Mouse (Mus musculus): Measurements from ENCODE around the gene Celf2. TPM values are rescaled to one million over a fixed set of nuclear protein-coding genes. Genes with fewer than 3 reads are reported as not detected.

The Celf2 gene
- polyA plus RNA-seq, 1 experiment: 231 TPM

DNA sequence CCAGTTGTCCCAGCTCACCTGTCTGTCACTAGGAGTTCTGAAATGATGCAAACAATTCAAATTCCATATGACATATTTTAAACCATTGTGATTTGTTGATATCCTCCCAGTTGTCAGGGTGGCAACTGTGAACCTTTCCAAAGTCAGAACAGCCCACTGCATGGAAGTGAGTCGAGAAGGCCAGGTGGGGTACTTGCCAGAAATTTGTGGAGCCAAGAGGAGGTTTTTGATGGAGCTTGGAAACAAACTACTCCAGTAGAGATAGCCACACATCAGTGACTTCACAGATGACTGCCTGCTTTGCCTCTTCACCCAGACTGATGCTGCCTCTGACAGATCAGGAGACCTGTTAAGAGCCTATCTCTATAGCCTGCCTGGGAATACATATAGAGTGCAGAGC, 287.5 kb downstream of the Celf2 start:
- DNase-seq (ENCODE audit: extremely low spot score in 1 of 2, low spot score in 1 of 2): no peak

- DNase-seq (ENCODE audit: extremely low spot score in 1 of 2, low spot score in 1 of 2): no peak
These were observed 291.3 kb downstream of the Celf2 start for GRCm38 (mm10) chr2:7218101-7218500.

DNA sequence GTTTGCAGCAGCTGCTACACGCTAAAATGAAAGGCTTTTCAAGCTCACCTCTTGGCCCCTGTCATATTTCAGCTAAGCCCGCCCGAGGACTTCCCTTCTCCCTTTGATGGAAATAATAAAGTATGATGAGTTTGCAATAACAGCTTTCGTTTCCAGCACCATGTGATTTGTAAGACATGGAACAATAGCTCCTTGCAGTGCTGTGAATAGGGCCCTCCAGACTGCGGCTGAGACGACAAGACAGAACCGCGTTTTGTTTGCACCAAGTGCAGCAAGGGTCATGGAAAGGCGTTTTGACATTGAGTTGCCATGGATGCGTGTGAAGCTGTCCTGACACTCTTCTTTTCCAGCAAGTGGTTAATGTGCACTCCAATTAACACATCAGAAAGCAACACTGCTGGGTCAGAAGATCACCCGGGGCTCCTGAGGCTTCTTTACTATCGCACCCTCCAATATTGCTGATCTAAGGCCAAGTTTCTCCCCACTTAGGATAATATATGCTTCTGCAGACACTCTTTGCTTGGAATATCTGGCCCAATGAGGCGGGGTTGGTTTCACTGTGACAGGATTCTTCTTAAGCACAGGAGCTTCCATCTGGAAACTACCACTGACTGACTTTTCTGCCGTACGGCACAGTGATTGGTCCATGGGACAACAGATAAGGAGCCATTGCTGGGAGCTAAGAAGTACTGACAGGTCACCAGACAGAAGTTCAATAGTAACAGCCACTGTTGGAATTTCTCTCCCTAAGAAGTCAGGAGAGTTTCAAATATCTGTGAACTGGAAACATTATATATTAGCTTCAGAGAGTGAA, 301.5 kb downstream of the Celf2 start:
- no peak for DNase-seq (ENCODE audit: extremely low spot score in 1 of 2, low spot score in 1 of 2)

- DNase-seq (ENCODE audit: extremely low spot score in 1 of 2, low spot score in 1 of 2): no peak
These were observed 315.9 kb downstream of the Celf2 start for GRCm38 (mm10) chr2:7193413-7193812.

- no peak for DNase-seq (ENCODE audit: extremely low spot score in 1 of 2, low spot score in 1 of 2)
These were observed 330.2 kb downstream of the Celf2 start for GRCm38 (mm10) chr2:7179186-7179585.

- DNase-seq (ENCODE audit: extremely low spot score in 1 of 2, low spot score in 1 of 2): no peak
These were observed 335.9 kb downstream of the Celf2 start for GRCm38 (mm10) chr2:7173271-7174064.

DNA sequence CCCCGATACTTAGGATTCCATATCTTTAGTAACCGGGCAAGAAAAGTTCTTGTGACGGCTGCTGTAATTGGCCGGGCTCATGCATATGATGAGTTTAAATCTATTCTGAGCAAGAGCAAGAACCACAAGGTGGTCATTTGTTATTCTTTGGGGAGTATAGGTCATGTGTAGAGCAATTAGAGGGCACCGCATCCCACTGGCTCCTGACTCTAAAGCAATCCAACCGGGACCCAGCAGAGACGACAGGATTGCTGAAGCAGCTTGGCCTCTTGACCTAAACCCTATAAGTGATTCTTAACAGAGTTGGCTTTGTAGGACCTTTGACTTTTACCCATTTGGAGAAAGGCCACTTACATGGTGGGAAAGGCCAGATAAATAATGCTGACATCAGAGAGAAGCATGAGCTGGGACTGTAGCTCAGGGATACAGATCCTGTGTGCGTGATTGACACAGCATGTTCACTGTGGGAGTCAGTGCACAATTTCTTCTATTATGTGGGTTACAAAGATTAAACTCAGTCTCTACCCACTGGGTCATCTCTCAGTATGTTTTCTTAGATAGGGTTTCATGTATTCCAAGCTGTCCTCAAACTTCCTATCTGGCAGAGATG, 338.2 kb downstream of the Celf2 start:
- no peak for DNase-seq (ENCODE audit: extremely low spot score in 1 of 2, low spot score in 1 of 2)

DNA sequence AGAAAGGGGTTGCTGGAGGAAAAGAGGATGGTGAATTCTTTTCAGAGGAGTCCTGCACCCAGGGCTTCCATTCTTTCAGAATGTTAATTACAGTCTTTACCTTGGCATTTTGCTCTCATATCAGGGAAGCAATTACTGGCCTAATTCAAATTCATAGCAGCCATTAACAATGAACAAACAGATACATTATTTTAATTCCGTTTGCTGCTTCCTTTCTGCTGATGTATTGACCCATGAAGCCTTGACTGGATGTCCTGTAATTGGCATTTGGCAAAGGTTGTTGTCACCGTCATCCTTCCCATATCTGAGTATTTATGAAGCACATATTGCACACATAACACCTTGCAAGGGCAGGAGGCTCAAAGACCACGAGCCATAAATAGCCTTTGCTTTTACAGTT, 343.6 kb downstream of the Celf2 start:
- DNase-seq (ENCODE audit: extremely low spot score in 1 of 2, low spot score in 1 of 2): no peak

DNA sequence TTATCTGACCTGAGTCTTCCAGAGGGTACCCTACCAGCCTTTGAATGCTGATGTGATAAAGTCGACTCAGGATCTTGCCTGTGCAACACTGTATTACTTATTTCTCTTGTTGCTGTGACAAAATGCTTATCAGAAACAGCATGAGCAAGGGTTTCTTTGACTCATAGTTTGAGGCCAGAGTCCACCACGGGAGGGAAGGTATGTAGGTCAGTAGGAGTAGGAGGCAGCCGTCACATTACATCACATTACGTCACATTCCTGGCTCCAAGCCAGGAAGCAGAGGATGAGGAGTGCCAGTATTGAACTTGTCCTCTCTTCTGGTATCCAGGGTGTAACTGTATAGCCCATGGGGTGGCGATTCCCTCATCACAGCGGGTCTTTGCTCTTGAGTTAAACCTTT, 349.3 kb downstream of the Celf2 start:
- DNase-seq (ENCODE audit: extremely low spot score in 1 of 2, low spot score in 1 of 2): no peak

DNA sequence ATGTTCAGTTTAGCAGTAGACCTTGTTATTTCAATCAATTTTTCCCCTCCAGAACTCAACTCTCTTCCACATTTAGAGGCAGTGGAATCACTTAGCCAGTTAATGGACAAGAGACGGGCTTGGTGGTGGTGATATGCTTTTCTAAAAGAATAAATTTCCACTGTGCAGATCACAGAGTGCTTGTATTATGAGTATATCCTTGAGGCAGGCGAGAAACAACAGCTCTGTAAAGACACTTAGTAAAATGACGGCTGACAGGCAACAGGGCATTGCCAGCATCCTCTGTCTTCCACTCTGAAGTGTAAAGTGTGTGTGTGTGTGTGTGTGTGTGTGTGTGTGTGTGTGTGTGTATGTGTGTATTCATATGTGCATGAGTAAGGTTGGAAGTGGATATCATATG, 362.1 kb downstream of the Celf2 start:
- no peak for DNase-seq (ENCODE audit: extremely low spot score in 1 of 2, low spot score in 1 of 2)

GRCm38 (mm10) chr2:7145541-7146043, 363.8 kb downstream of the Celf2 start:
- no peak for DNase-seq (ENCODE audit: extremely low spot score in 1 of 2, low spot score in 1 of 2)

- DNase-seq (ENCODE audit: extremely low spot score in 1 of 2, low spot score in 1 of 2): peak in 1 of 2 experiments; percentile 40
These were observed 364.5 kb downstream of the Celf2 start for GRCm38 (mm10) chr2:7144871-7145270.

- peak in 1 of 2 experiments; percentile 59 for DNase-seq (ENCODE audit: extremely low spot score in 1 of 2, low spot score in 1 of 2)
These were observed 386.0 kb downstream of the Celf2 start for GRCm38 (mm10) chr2:7123366-7123765.

DNA sequence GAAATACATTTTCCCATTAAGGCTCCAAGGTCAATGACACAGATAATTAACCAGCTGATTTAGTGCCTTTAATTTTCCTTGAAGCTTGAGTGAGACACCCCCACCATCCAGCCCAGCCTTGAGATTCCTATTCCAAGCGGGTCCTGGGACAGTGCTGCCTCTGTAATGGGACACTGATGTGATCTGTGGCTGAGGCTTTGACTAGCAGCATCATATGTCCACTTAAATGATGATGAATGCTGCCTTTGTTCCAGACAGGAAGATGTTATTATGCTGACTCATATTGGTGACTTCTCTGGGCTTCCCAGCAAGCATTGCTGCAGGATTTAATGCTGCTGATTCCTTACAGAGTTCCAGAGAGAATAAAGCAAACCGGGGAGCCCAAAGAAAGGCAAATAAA, 393.6 kb downstream of the Celf2 start:
- no peak for DNase-seq (ENCODE audit: extremely low spot score in 1 of 2, low spot score in 1 of 2)

DNA sequence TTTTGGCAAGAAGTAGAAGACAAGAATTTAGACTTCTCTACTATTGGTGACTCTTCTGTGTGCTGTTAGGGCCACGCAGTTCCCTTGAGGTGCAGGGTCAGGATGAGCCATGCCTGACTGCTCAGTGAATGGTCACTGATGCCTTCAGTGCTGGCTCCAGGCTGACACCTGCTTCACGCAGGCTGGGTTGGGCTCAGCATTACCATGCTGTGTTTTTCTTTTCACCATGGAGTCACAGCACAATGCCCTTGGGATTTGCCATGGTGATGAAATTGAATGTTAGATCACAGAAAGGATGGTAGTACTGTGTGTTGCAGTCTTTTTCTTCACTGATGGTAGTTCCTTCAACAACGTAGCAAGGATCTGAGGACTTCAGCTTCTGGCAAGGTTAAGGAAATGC, 394.2 kb downstream of the Celf2 start:
- DNase-seq (ENCODE audit: extremely low spot score in 1 of 2, low spot score in 1 of 2): no peak

GRCm38 (mm10) chr2:7113738-7114137, 395.6 kb downstream of the Celf2 start:
- no peak for DNase-seq (ENCODE audit: extremely low spot score in 1 of 2, low spot score in 1 of 2)

DNA sequence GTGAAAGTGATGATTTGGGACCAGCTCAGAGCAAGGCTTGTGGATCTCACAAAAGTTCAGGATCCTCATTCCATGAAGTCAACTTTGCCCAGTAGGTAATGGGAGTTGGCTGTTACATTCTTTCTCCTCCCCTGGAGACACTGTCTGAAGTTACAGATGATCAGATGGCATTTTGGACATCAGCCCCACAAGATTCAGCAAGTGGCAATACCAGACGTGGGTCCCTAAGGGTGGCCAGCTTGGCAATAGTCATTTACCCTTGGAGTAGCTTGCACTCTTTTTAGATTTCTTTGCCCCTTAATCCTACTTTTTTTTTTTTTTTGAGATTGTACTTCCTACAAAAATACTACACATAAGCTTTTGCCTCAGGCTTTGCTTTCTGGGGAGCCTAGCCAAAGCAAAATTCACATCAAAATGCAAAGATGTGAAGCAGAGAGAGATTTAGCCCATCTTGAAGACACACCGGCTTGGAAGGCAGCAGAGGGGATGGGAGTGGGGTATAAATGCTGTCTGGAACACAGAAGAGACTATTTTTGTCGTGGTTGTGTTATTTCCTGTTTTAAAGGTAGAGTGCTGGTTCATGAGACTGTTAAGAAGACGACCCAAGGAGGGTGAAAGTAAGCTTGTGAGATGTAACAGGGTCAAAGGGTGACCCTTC, 397.1 kb downstream of the Celf2 start:
- DNase-seq (ENCODE audit: extremely low spot score in 1 of 2, low spot score in 1 of 2): no peak

- no peak for DNase-seq (ENCODE audit: extremely low spot score in 1 of 2, low spot score in 1 of 2)
These were observed 415.9 kb downstream of the Celf2 start for GRCm38 (mm10) chr2:7093414-7093813.

DNA sequence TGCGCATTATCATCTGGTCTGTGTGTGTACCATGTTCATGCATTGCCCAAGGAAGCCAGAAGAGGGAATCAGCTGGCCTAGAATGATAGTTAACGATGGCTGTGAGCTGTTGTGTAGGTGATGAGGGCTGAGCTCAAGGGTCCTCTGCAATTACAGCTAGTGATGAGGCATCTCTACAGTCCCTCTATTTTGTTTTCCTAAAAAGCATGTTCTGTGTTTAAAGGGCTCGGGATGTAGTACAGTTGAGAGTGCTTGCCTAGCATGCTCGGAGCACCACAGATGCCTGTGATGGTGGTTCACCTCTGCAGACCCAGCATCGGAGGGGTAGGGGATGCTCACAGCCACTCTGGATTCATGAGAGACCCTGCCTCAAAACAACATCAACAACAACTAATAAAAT, 416.7 kb downstream of the Celf2 start:
- no peak for DNase-seq (ENCODE audit: extremely low spot score in 1 of 2, low spot score in 1 of 2)

DNA sequence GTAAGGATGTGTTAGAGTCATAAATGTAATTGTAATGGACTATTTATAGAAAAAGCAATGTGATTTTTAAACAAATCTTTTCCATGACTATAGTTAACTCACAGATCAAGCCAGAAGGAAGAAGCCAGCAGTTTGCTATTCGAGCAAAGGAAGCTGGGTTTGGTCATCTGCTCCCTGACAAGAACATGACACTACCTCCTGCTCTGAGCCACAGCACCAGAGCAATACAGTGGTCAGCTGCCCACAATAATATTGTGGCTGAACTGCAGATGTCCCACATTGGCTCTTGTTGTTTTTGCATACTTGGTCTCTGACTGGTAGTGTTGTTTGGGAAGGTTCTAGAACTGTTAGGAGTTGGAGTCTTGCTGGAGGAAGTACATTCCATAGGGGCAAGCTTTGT, 418.9 kb downstream of the Celf2 start:
- DNase-seq (ENCODE audit: extremely low spot score in 1 of 2, low spot score in 1 of 2): no peak
